Mouse (Mus musculus) lung, postnatal 0 days (tissue): ENCODE measurements around the gene Mms19.
A peak's percentile ranks its signal among the peaks of the same experiment; 100 is the strongest.

Source experiments
- CTCF ChIP-seq: IDR thresholded peaks from 2 replicates; pipeline ENCODE4 v1.5.1; 2016; ENCODE audit warnings: antibody characterized with exemption, mild to moderate bottlenecking
- EP300 ChIP-seq: IDR thresholded peaks from 2 replicates; pipeline ENCODE4 v1.6.1; 2016; ENCODE audit warnings: antibody characterized with exemption, mild to moderate bottlenecking, control low read depth

GRCm38 (mm10) chr19:42026158-42026557 lies 45.2 kb upstream of the Mms19 start:
- TF ChIP-seq CTCF (peak; percentile 99), EP300 (no peak)
